Mouse (Mus musculus): ENCODE measurements around the gene Nr2f2. TPM values are rescaled to one million over a fixed set of nuclear protein-coding genes. Genes with fewer than 3 reads are reported as not detected.

The Nr2f2 gene
- 487 TPM for polyA plus RNA-seq (2014; fragmentation: Illumina TruSeq; extraction: RNeasy Lipid Tissue Mini Kit (QIAGEN cat#74804))

DNA sequence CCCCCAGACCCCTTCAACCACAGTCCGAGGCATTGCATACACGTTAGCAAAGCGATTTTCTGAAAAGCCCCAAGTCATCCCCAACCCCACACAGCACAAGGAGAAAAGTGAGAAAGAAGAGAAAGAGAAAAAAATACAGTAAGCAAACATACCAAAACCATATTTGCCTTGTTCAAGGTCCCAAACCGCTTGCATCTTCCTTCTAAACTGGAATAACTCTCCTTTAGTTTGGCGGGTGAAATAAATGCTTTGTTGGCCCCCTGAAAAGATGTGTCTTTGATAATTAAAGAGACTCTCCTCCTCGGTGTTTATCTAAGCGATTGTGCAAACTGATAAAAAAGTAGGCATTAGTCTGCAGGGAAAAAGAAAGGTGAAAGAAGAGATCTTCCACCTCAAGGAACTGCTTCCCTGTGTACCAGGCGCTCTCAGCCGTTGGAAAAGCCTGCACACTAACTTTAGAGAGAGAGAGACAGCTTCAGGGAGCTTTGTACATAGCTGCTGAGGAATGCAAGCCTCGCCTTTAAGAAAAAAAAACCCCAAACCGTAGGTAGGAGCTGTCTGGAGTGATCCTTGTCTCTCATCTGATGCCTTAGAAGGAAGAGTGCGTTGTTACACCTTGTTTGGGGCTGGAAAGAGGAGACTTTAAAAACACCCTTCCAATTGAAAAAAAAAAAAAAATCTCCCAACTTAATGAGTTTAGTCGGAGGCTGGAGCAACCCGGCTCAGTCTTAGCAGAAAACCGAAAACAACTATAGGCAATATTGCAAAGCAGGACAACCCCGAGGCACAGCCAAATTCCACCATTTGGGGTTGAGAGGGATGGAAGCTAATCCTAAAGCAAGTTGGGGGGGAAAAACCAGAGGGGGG, at the start of gene Nr2f2:
Nr2f2 (minus strand) TSS at position 795 of the 867 bp plus-strand sequence.

Data from ovary, adult 10 weeks (tissue).